Mouse (Mus musculus): Measurements from ENCODE around the gene Olfr1016.

Olfr1016 gene

GRCm38 (mm10) chr2:85802444-85802843 lies at the start of gene Olfr1016:
TSS of gene Olfr1016 (minus strand) at chr2:85802544.
- no peak for DNase-seq (ENCODE audit: low read depth in 2 of 2, low spot score in 2 of 2)

GRCm38 (mm10) chr2:85846730-85847129 lies 44.4 kb upstream of the Olfr1016 start, which contains the start of gene Olfr1020:
TSS of gene Olfr1020 (plus strand) at chr2:85847030.
- no peak for DNase-seq (ENCODE audit: low read depth in 2 of 2, low spot score in 2 of 2)

- DNase-seq (ENCODE audit: low read depth in 2 of 2, low spot score in 2 of 2): no peak
Measured at GRCm38 (mm10) chr2:85845383-85845782, 43.0 kb upstream of the Olfr1016 start, which contains the start of gene Olfr1019. TSS of gene Olfr1019 (minus strand) at chr2:85845483.

GRCm38 (mm10) chr2:85818179-85818578 lies 15.8 kb upstream of the Olfr1016 start, which contains the start of gene Olfr1018:
TSS of gene Olfr1018 (plus strand) at chr2:85818479.
- no peak for DNase-seq (ENCODE audit: low read depth in 2 of 2, low spot score in 2 of 2)

GRCm38 (mm10) chr2:85804501-85804900 lies 2.2 kb upstream of the Olfr1016 start:
- DNase-seq (ENCODE audit: low read depth in 2 of 2, low spot score in 2 of 2): no peak

- no peak for DNase-seq (ENCODE audit: low read depth in 2 of 2, low spot score in 2 of 2)
Measured at GRCm38 (mm10) chr2:85792331-85792730, 10.0 kb downstream of the Olfr1016 start.

GRCm38 (mm10) chr2:85781717-85782116 lies 20.6 kb downstream of the Olfr1016 start, which contains the start of gene Olfr1015:
TSS of gene Olfr1015 (plus strand) at chr2:85782017.
- no peak for DNase-seq (ENCODE audit: low read depth in 2 of 2, low spot score in 2 of 2)

GRCm38 (mm10) chr2:85772413-85772812 lies 29.9 kb downstream of the Olfr1016 start, which contains the start of gene Olfr1014:
TSS of gene Olfr1014 (plus strand) at chr2:85772713.
- DNase-seq (ENCODE audit: low read depth in 2 of 2, low spot score in 2 of 2): no peak

GRCm38 (mm10) chr2:85766798-85767197 lies 35.5 kb downstream of the Olfr1016 start, which contains the start of gene Olfr1013:
TSS of gene Olfr1013 (plus strand) at chr2:85767098.
- no peak for DNase-seq (ENCODE audit: low read depth in 2 of 2, low spot score in 2 of 2)

GRCm38 (mm10) chr2:85762666-85763065 lies 39.7 kb downstream of the Olfr1016 start, which contains the start of gene Olfr1012:
TSS of gene Olfr1012 (minus strand) at chr2:85762766.
- no peak for DNase-seq (ENCODE audit: low read depth in 2 of 2, low spot score in 2 of 2)

GRCm38 (mm10) chr2:85753822-85754221 lies 48.5 kb downstream of the Olfr1016 start:
- DNase-seq (ENCODE audit: low read depth in 2 of 2, low spot score in 2 of 2): no peak
